Mouse (Mus musculus) cortical plate, adult 2 months (tissue): ENCODE data around the gene Cask. TPM values are rescaled to one million over a fixed set of nuclear protein-coding genes. Genes with fewer than 3 reads are reported as not detected.

Experiments
- H3K27ac ChIP-seq: fragments of 200-500 bp; 2 replicates; pipeline ENCODE4 v1.5.1; 2012; ENCODE audit warnings: low read length, control low read depth, inconsistent platforms; ENCODE audit not compliant: insufficient read depth
- H3K4me1 ChIP-seq: fragments of 200-500 bp; 2 replicates; pipeline ENCODE4 v1.6.1; 2011; ENCODE audit warnings: low read length; ENCODE audit not compliant: control insufficient read depth, insufficient read depth
- H3K4me3 ChIP-seq: fragments of 200-500 bp; 2 replicates; pipeline ENCODE4 v1.5.1; 2011; ENCODE audit warnings: mild to moderate bottlenecking, low read length, control low read depth; ENCODE audit not compliant: insufficient read depth
- CTCF ChIP-seq: fragments of 200-500 bp; IDR thresholded peaks from 2 replicates; pipeline ENCODE4 v1.5.1; 2011; ENCODE audit warnings: mild to moderate bottlenecking, control low read depth, low read length; ENCODE audit not compliant: insufficient read depth; ENCODE audit errors: extremely low read depth
- POLR2A ChIP-seq: fragments of 200-500 bp; IDR thresholded peaks from 2 replicates; pipeline ENCODE4 v1.6.1; 2011; ENCODE audit warnings: mild to moderate bottlenecking, low read length, control low read depth; ENCODE audit not compliant: insufficient read depth; ENCODE audit errors: extremely low read depth
- polyA plus RNA-seq: library from polyadenylated mRNA; depleted of rRNA; stranded (reverse); fragments of >200 nt; gene quantifications from 2 replicates; pipeline ENCODE4 v1.2.3, GENCODE M21; 2012

The Cask gene
- polyA plus RNA-seq, 1 experiment: 32.6 TPM

DNA sequence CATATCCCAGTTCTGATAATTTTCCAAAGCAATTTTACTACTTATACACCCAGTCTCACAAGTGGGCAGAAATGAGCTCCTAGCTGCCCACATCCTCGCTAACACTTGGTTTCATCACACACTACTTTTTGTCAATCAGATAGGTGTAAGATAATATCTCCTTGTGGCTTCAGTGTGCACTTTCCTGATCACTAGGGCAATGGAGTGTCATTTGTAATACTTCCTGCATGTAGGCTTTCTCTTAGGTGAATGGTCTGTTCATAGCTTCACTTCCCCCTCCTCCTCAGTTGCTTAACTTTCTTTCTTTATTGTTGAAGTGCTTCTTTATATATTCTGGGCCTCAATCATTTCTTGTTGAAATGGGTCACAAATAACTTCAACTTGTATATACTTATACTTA lies 198.9 kb downstream of the Cask start:
- H3K4me1 ChIP-seq: peaks cover 2% of the 10 kb centered on the region; the same call in 1 of the 2 replicates
- TF ChIP-seq POLR2A (no peak), CTCF (no peak)
- H3K4me3 ChIP-seq: no peak overlapping the region
- no peak overlapping the region for H3K27ac ChIP-seq

GRCm38 (mm10) chrX:13651889-13652288 lies 199.3 kb downstream of the Cask start:
- no peak for TF ChIP-seq POLR2A
- no peak for TF ChIP-seq CTCF
- Histone ChIP-seq H3K4me1 (peaks cover 2% of the 10 kb centered on the region; the same call in 1 of the 2 replicates), H3K27ac (no peak overlapping the region), H3K4me3 (no peak overlapping the region)

GRCm38 (mm10) chrX:13638894-13639293 lies 212.3 kb downstream of the Cask start:
- Histone ChIP-seq H3K4me1 (no peaks in the 10 kb centered on the region), H3K4me3 (no peak overlapping the region)

DNA sequence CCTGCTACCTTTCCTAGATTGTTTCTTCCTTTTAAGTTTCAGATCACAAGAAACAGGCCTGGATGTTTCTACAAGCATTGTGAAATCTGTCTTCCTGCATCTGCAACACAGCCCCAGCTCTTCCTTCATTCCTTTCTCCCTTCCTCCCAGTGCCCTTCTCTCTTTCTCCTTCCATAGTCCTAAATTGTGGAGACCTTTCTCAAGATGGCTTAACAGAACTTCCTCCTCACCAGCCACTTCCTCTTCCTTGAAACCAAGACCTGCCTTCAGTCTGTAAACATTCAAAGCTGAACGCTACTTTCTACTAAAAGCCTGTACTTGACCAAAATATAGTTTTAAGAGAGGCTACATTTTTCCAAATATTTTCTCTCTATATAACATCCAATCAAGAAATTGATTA lies 214.8 kb downstream of the Cask start:
- TF ChIP-seq POLR2A (no peak), CTCF (no peak)

More at GRCm38 (mm10) chrX:13638894-13639293, 212.3 kb downstream of the Cask start:
- TF ChIP-seq CTCF: no peak
- TF ChIP-seq POLR2A: no peak
- H3K27ac ChIP-seq: no peak overlapping the region

GRCm38 (mm10) chrX:13631599-13632283 lies 219.4 kb downstream of the Cask start, which contains the start of gene Gpr34:
Gene Gpr34 (plus strand): TSS chrX:13632089.
- Histone ChIP-seq H3K4me3 (no peak within 1 kb of the TSS), H3K27ac (no peak within 1 kb of the TSS), H3K4me1 (no peaks in the 10 kb centered on the region; the same call in 1 of the 2 replicates)
- no peak for TF ChIP-seq POLR2A
- no peak for TF ChIP-seq CTCF

More for the DNA sequence above, 214.8 kb downstream of the Cask start:
- no peak overlapping the region for H3K27ac ChIP-seq
- H3K4me1 ChIP-seq: no peaks in the 10 kb centered on the region
- H3K4me3 ChIP-seq: no peak overlapping the region

DNA sequence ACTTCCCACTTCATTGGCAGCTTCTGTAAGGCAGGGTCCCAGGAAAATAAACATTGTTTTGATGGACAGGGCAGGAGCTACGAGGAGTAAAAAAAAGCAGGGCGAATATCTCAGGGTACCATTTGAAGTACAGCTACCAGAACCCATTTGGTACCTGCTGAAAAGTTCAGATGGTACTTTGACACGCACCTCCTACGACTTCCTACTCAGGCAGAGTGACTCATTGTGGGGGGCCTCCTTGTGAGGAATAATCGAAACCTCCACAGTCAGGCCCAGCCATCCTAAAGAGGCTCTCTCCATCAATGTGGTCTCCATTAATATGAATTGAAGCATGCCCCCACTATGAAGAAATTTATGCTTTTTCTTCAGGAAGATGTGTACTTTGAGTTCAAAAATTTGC lies 228.5 kb downstream of the Cask start:
- no peak for TF ChIP-seq POLR2A
- no peak for TF ChIP-seq CTCF
- peaks cover 2% of the 10 kb centered on the region; the same call in 1 of the 2 replicates for H3K4me1 ChIP-seq
- no peak overlapping the region for H3K27ac ChIP-seq
- no peak overlapping the region for H3K4me3 ChIP-seq

- Histone ChIP-seq H3K27ac (no peak overlapping the region), H3K4me1 (peaks cover 2% of the 10 kb centered on the region; the same call in 1 of the 2 replicates), H3K4me3 (no peak overlapping the region)
- TF ChIP-seq POLR2A (no peak), CTCF (no peak)
Measured at GRCm38 (mm10) chrX:13621473-13621872, 229.7 kb downstream of the Cask start.

DNA sequence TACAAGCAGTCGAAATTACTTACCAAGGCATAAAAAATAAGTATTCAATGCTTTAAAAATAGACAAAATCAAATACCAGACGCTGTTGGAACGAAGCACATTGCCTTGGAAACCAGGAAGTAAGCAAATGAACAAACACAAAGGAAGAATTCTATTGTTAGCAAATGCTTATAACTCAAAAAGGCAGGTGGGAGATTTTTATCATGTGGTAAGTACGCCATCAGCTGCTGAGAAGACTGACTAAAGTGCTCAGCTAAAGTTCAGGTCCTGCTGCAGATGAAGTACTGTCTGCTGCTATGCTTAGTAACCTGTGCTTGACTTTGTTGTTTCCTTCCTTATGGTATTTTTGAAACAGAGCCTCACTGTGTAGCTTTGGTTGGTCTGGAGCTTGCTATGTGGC lies 232.7 kb downstream of the Cask start:
- Histone ChIP-seq H3K4me3 (no peak overlapping the region), H3K4me1 (peaks cover 2% of the 10 kb centered on the region; the same call in 1 of the 2 replicates), H3K27ac (no peak overlapping the region)
- TF ChIP-seq CTCF (no peak), POLR2A (no peak)

DNA sequence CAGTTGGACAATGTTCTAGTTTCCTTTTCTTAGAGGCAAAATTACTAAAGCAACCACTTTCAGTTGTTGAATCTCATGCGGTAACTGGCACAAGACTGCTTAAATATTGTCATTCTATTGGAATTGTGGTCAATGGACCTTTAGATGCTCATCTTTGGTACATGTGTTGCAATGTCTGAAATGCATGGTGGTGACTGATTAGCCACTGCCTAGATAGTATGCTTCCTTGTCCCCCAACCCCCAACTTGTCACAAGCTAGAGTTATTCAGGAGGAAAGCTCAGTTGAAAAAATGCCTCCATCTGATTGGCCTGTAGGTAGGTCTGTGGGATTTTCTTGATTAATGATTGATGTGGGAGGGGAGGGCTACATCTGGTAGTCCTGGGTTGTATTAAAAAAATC lies 233.9 kb downstream of the Cask start:
- no peak for TF ChIP-seq POLR2A
- no peak for TF ChIP-seq CTCF
- Histone ChIP-seq H3K4me3 (no peak overlapping the region), H3K27ac (no peak overlapping the region), H3K4me1 (peaks cover 2% of the 10 kb centered on the region; the same call in 1 of the 2 replicates)

DNA sequence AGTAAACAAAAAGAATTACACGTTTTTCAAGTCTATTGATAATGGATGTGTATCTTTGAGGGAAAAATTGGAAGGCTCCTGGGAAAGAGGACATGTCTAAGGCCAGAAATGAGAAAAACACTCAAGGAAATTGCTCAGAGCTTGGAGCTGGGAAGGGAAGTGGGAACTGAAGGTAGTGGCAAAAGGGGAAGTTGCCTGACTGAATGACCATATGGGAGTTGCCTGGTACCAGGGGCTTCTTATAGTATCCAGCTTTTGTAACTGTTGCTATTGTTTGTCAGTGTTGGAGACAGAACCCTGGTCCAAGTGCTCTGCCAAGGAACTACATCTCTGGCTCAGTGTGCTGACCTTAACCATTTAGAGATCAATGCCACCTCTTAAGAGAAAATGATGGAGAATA lies 234.4 kb downstream of the Cask start:
- no peak overlapping the region for H3K4me3 ChIP-seq
- no peak overlapping the region for H3K27ac ChIP-seq
- H3K4me1 ChIP-seq: peaks cover 2% of the 10 kb centered on the region; the same call in 1 of the 2 replicates
- TF ChIP-seq CTCF (no peak), POLR2A (no peak)
